Mouse (Mus musculus): ENCODE data around the gene Gm13271. TPM values are rescaled to one million over a fixed set of nuclear protein-coding genes. Genes with fewer than 3 reads are reported as not detected.
"Not testable (repeated sequence)": the region's sequence is repeated elsewhere in the genome, so short reads cannot be mapped to it uniquely, and the experiment has no call there.

Gene Gm13271
- polyA plus RNA-seq (2014; fragmentation: Nextera tagmentation; extraction: Ambion mirVana): not detected in 2 replicates

- H3K9ac ChIP-seq (ENCODE audit: low read depth, low read length); H3K4me3 ChIP-seq (ENCODE audit: low read length); ATAC-seq (ENCODE audit: low FRiP score, low TSS enrichment); H3K27ac ChIP-seq (ENCODE audit: low read depth, low read length); H3K4me2 ChIP-seq (replicated peaks; ENCODE audit: low read depth, low read length); H3K27me3 ChIP-seq (ENCODE audit: control insufficient read depth, insufficient read depth, low read length); H3K4me1 ChIP-seq (ENCODE audit: control insufficient read depth, insufficient read depth, low read length); H3K36me3 ChIP-seq (ENCODE audit: control insufficient read depth, insufficient read depth, low read length); H3K9me3 ChIP-seq (ENCODE audit: control insufficient read depth, low read length): not testable (repeated sequence)
- WGBS: 82% methylated on average over 13 of the region's 15 CpGs
Observed at GRCm38 (mm10) chr4:88754818-88755340, at the start of gene Gm13271. Gene Gm13271, plus strand, starts transcription at chr4:88754868.

GRCm38 (mm10) chr4:88705924-88706323 lies 48.7 kb upstream of the Gm13271 start:
- H3K27me3 ChIP-seq (ENCODE audit: control insufficient read depth, insufficient read depth, low read length): no peaks in the 10 kb centered on the region
- no peak overlapping the region for H3K4me3 ChIP-seq (ENCODE audit: low read length)
- no peak for ATAC-seq (ENCODE audit: low FRiP score, low TSS enrichment)
- H3K36me3 ChIP-seq (ENCODE audit: control insufficient read depth, insufficient read depth, low read length): no peaks in the 10 kb centered on the region
- no peaks in the 10 kb centered on the region for H3K4me1 ChIP-seq (ENCODE audit: control insufficient read depth, insufficient read depth, low read length)
- no peak overlapping the region for H3K9ac ChIP-seq (ENCODE audit: low read depth, low read length)
- H3K27ac ChIP-seq (ENCODE audit: low read depth, low read length): no peak overlapping the region
- WGBS: 24% methylated on average over 3 of the region's 3 CpGs
- no peak overlapping the region for H3K4me2 ChIP-seq (replicated peaks; ENCODE audit: low read depth, low read length)
- no peaks in the 10 kb centered on the region for H3K9me3 ChIP-seq (ENCODE audit: control insufficient read depth, low read length)

- Histone ChIP-seq H3K9ac (ENCODE audit: low read depth, low read length) (no peak overlapping the region), H3K27me3 (ENCODE audit: control insufficient read depth, insufficient read depth, low read length) (no peaks in the 10 kb centered on the region), H3K4me3 (ENCODE audit: low read length) (no peak overlapping the region), H3K9me3 (ENCODE audit: control insufficient read depth, low read length) (no peaks in the 10 kb centered on the region), H3K4me2 (replicated peaks; ENCODE audit: low read depth, low read length) (no peak overlapping the region), H3K4me1 (ENCODE audit: control insufficient read depth, insufficient read depth, low read length) (no peaks in the 10 kb centered on the region), H3K36me3 (ENCODE audit: control insufficient read depth, insufficient read depth, low read length) (no peaks in the 10 kb centered on the region), H3K27ac (ENCODE audit: low read depth, low read length) (no peak overlapping the region)
- ATAC-seq (ENCODE audit: low FRiP score, low TSS enrichment): no peak
- WGBS: 97% methylated on average over 1 of the region's 1 CpGs
Observed at GRCm38 (mm10) chr4:88707128-88707826, 47.4 kb upstream of the Gm13271 start.

GRCm38 (mm10) chr4:88714281-88714680 lies 40.4 kb upstream of the Gm13271 start:
- Histone ChIP-seq H3K4me1 (ENCODE audit: control insufficient read depth, insufficient read depth, low read length) (peaks cover 7% of the 10 kb centered on the region; the same call in 1 of the 2 replicates), H3K27me3 (ENCODE audit: control insufficient read depth, insufficient read depth, low read length) (no peaks in the 10 kb centered on the region), H3K36me3 (ENCODE audit: control insufficient read depth, insufficient read depth, low read length) (peaks cover 20% of the 10 kb centered on the region), H3K9me3 (ENCODE audit: control insufficient read depth, low read length) (no peaks in the 10 kb centered on the region), H3K9ac (ENCODE audit: low read depth, low read length) (no peak overlapping the region), H3K27ac (ENCODE audit: low read depth, low read length) (no peak overlapping the region), H3K4me2 (replicated peaks; ENCODE audit: low read depth, low read length) (no peak overlapping the region), H3K4me3 (ENCODE audit: low read length) (no peak overlapping the region)
- 88% methylated on average over 1 of the region's 1 CpGs for WGBS
- ATAC-seq (ENCODE audit: low FRiP score, low TSS enrichment): no peak

GRCm38 (mm10) chr4:88715059-88715458 lies 39.6 kb upstream of the Gm13271 start:
- peaks cover 22% of the 10 kb centered on the region for H3K36me3 ChIP-seq (ENCODE audit: control insufficient read depth, insufficient read depth, low read length)
- no peak overlapping the region for H3K4me3 ChIP-seq (ENCODE audit: low read length)
- H3K9ac ChIP-seq (ENCODE audit: low read depth, low read length): no peak overlapping the region
- H3K4me2 ChIP-seq (replicated peaks; ENCODE audit: low read depth, low read length): no peak overlapping the region
- no peak for ATAC-seq (ENCODE audit: low FRiP score, low TSS enrichment)
- no peaks in the 10 kb centered on the region for H3K9me3 ChIP-seq (ENCODE audit: control insufficient read depth, low read length)
- peaks cover 9% of the 10 kb centered on the region; the same call in 1 of the 2 replicates for H3K4me1 ChIP-seq (ENCODE audit: control insufficient read depth, insufficient read depth, low read length)
- no peaks in the 10 kb centered on the region for H3K27me3 ChIP-seq (ENCODE audit: control insufficient read depth, insufficient read depth, low read length)
- H3K27ac ChIP-seq (ENCODE audit: low read depth, low read length): no peak overlapping the region

GRCm38 (mm10) chr4:88718715-88719114 lies 36.0 kb upstream of the Gm13271 start:
- Histone ChIP-seq H3K4me1 (ENCODE audit: control insufficient read depth, insufficient read depth, low read length) (peaks cover 22% of the 10 kb centered on the region), H3K9me3 (ENCODE audit: control insufficient read depth, low read length) (no peaks in the 10 kb centered on the region), H3K4me2 (replicated peaks; ENCODE audit: low read depth, low read length) (peak overlapping the region; percentile 46), H3K27ac (ENCODE audit: low read depth, low read length) (no peak overlapping the region), H3K36me3 (ENCODE audit: control insufficient read depth, insufficient read depth, low read length) (peaks cover 33% of the 10 kb centered on the region), H3K4me3 (ENCODE audit: low read length) (peak overlapping the region; percentile 31), H3K27me3 (ENCODE audit: control insufficient read depth, insufficient read depth, low read length) (no peaks in the 10 kb centered on the region), H3K9ac (ENCODE audit: low read depth, low read length) (peak overlapping the region; percentile 13; the same call in 1 of the 2 replicates)
- no peak for ATAC-seq (ENCODE audit: low FRiP score, low TSS enrichment)
- 57% methylated on average over 1 of the region's 1 CpGs for WGBS

GRCm38 (mm10) chr4:88721791-88722721 lies 32.6 kb upstream of the Gm13271 start, which contains the start of the genes Gm26566 and Klhl9:
Gene Gm26566, plus strand, starts transcription at chr4:88721805.
Gene Klhl9, minus strand, starts transcription at chr4:88722465.
- under 1% methylated on average over 79 of the region's 82 CpGs for WGBS
- H3K27ac ChIP-seq (ENCODE audit: low read depth, low read length): peak within 1 kb of the TSS; percentile 98
- no peaks in the 10 kb centered on the region for H3K27me3 ChIP-seq (ENCODE audit: control insufficient read depth, insufficient read depth, low read length)
- H3K4me1 ChIP-seq (ENCODE audit: control insufficient read depth, insufficient read depth, low read length): peaks cover 22% of the 10 kb centered on the region
- no peaks in the 10 kb centered on the region for H3K9me3 ChIP-seq (ENCODE audit: control insufficient read depth, low read length)
- H3K4me3 ChIP-seq (ENCODE audit: low read length): peak within 1 kb of the TSS; percentile 90
- H3K9ac ChIP-seq (ENCODE audit: low read depth, low read length): peak within 1 kb of the TSS; percentile 97
- peaks cover 19% of the 10 kb centered on the region for H3K36me3 ChIP-seq (ENCODE audit: control insufficient read depth, insufficient read depth, low read length)
- peak within 1 kb of the TSS; percentile 85 for H3K4me2 ChIP-seq (replicated peaks; ENCODE audit: low read depth, low read length)
- ATAC-seq (ENCODE audit: low FRiP score, low TSS enrichment): peak; percentile 97

GRCm38 (mm10) chr4:88723497-88724090 lies 31.1 kb upstream of the Gm13271 start:
- H3K9ac ChIP-seq (ENCODE audit: low read depth, low read length): no peak overlapping the region
- H3K27ac ChIP-seq (ENCODE audit: low read depth, low read length): peak overlapping the region; percentile 38; the same call in 1 of the 2 replicates
- H3K4me3 ChIP-seq (ENCODE audit: low read length): no peak overlapping the region
- WGBS: 46% methylated on average over 8 of the region's 8 CpGs
- H3K4me1 ChIP-seq (ENCODE audit: control insufficient read depth, insufficient read depth, low read length): peaks cover 20% of the 10 kb centered on the region
- H3K9me3 ChIP-seq (ENCODE audit: control insufficient read depth, low read length): no peaks in the 10 kb centered on the region
- H3K4me2 ChIP-seq (replicated peaks; ENCODE audit: low read depth, low read length): no peak overlapping the region
- H3K27me3 ChIP-seq (ENCODE audit: control insufficient read depth, insufficient read depth, low read length): no peaks in the 10 kb centered on the region
- peaks cover 14% of the 10 kb centered on the region; the same call in 1 of the 2 replicates for H3K36me3 ChIP-seq (ENCODE audit: control insufficient read depth, insufficient read depth, low read length)
- ATAC-seq (ENCODE audit: low FRiP score, low TSS enrichment): no peak
